Mouse (Mus musculus) gastrocnemius, adult 2 months (tissue): ENCODE measurements around the gene Zdhhc20. TPM values are rescaled to one million over a fixed set of nuclear protein-coding genes. Genes with fewer than 3 reads are reported as not detected.

Experiments used
- DNase-seq: peaks from one replicate; pipeline ENCODE4 v3.0.0; 2022
- H3K27ac ChIP-seq: fragments of 200-600 bp; 2 replicates; pipeline ENCODE4 v1.8.1; 2022; ENCODE audit warnings: mild to moderate bottlenecking
- H3K4me3 ChIP-seq: fragments of 200-600 bp; 2 replicates; pipeline ENCODE4 v1.8.1; 2022; ENCODE audit warnings: mild to moderate bottlenecking, moderate library complexity
- CTCF ChIP-seq: fragments of 200-600 bp; IDR thresholded peaks from 2 replicates; pipeline ENCODE4 v1.8.1; 2022; ENCODE audit warnings: antibody characterized with exemption, mild to moderate bottlenecking, moderate library complexity
- intact Hi-C: fragments of 180-260 bp; cut with DNase I; formaldehyde crosslinking; loops from one replicate; pipeline ENCODE4 v1.15.1; 2025
- microRNA-seq: library from miRNA; unstranded; fragments of <30 nt; microRNA quantifications from one replicate; pipeline ENCODE4 v1.2.0, GENCODE M21; 2021
- total RNA-seq, 2 experiments: library from RNA; stranded (reverse); gene quantifications; 2 replicates each; pipeline ENCODE4 v1.2.3; 2021

The Zdhhc20 gene
- total RNA-seq, 2 experiments from 2014 or later, result 3.6 to 5.1 TPM

GRCm38 (mm10) chr14:57791171-57791570 lies 98.9 kb downstream of the Zdhhc20 start:
- H3K27ac ChIP-seq, result no peak overlapping the region
- intact Hi-C loops, result no loop called here
- no peak for TF ChIP-seq CTCF

GRCm38 (mm10) chr14:57789759-57790158 lies 100.3 kb downstream of the Zdhhc20 start:
- TF ChIP-seq CTCF, result no peak
- intact Hi-C loops, result no loop called here
- Histone ChIP-seq H3K4me3 (no peak overlapping the region), H3K27ac (no peak overlapping the region)
- no peak for DNase-seq

More at GRCm38 (mm10) chr14:57791171-57791570, 98.9 kb downstream of the Zdhhc20 start:
- H3K4me3 ChIP-seq, result no peak overlapping the region
- DNase-seq, result no peak

- no peak overlapping the region for H3K4me3 ChIP-seq
- intact Hi-C loops, result no loop called here
- TF ChIP-seq CTCF, result no peak
These were observed 100.8 kb downstream of the Zdhhc20 start for GRCm38 (mm10) chr14:57789311-57789710.

GRCm38 (mm10) chr14:57787406-57787805 lies 102.7 kb downstream of the Zdhhc20 start:
- H3K27ac ChIP-seq, result no peak overlapping the region
- no peak overlapping the region for H3K4me3 ChIP-seq
- intact Hi-C loops, result no loop called here
- DNase-seq, result no peak
- TF ChIP-seq CTCF, result no peak

More at GRCm38 (mm10) chr14:57789311-57789710, 100.8 kb downstream of the Zdhhc20 start:
- no peak overlapping the region for H3K27ac ChIP-seq
- no peak for DNase-seq

Small RNAs within 50 kb of the gene (microRNA-seq; reads per million reads assigned to microRNA genes)
- not detected for gene Mir3077

Other genes with a start within 250 kb of the Zdhhc20 start
- gene Xpo4, start 224.8 kb downstream of the Zdhhc20 start, total RNA-seq, result 10 to 100 TPM in 1 of 2 experiments, 1 to 10 TPM in 1; 8.4 to 17.8 TPM
- gene Gm49361, start 144.2 kb downstream of the Zdhhc20 start, total RNA-seq, result not detected
- 10 to 100 TPM; 23.7 to 24.2 TPM for gene Lats2, start 131.9 kb downstream of the Zdhhc20 start, total RNA-seq
- gene Sap18, start 92.1 kb downstream of the Zdhhc20 start, total RNA-seq, result 10 to 100 TPM; 54.8 to 73.6 TPM
- gene Ska3, start 64.1 kb downstream of the Zdhhc20 start, total RNA-seq, result not detected
- 10 to 100 TPM; 64.1 to 72.6 TPM for gene Mrpl57, start 64.0 kb downstream of the Zdhhc20 start, total RNA-seq
- gene Micu2, start 109.0 kb upstream of the Zdhhc20 start, total RNA-seq, result 10 to 100 TPM; 29.1 to 45.9 TPM
- gene Fgf9, start 180.3 kb upstream of the Zdhhc20 start, total RNA-seq, result 1 to 10 TPM; 1.3 to 2.8 TPM